Mouse (Mus musculus): Measurements from ENCODE around the gene Rpl9-ps6.
"Not testable (repeated sequence)": the region's sequence is repeated elsewhere in the genome, so short reads cannot be mapped to it uniquely, and the experiment has no call there.

Rpl9-ps6 gene

DNA sequence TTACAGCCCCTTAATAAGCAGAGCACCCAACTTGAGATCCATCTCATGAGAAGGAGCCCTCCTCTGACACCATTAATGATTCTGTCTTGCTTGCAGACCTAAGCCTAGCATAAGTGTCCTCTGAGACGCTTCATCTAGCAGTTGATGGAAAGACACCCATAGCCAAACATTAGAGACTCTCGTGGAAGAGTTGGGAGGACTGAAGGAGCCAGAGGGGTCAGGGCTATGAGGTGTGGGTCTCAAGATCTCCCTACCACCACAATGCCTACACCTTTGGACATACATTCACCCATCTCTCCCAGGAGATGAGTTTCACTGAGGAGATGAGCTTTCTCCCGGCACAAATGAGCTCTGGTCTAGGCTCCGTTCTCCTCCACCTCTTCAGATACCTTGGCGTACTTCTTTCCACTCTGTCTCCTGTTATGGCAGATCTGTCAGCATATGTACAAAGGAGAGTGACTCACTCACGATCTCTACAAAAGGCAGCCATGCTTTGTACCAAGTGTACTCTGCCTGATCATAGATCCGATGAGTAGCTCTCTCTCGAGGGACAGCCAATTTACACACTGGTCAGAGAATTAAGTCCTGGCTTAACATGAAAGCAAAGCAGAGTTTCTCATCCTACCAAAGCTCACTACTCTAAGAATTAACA lies 14.5 kb upstream of the Rpl9-ps6 start:
- DNase-seq = no peak

DNA sequence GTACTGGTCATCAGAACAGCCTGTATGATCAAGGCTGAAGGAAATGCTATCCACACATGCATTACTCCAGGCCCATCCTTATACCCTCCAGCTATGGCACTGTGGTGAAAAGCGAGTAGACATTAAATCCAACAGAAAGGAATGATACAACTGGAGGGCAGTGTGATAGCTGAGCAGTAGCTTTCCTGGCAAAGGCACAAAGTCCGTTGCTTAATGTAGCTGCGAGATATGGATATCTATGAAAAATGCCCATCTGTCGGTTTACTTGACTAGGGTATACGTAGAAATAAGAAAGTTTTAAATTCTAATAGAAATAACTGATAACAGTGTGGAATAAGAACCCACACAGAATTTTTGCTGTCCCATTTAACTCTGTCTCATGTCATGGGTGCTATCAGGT lies 13.9 kb upstream of the Rpl9-ps6 start:
- no peak for DNase-seq

DNA sequence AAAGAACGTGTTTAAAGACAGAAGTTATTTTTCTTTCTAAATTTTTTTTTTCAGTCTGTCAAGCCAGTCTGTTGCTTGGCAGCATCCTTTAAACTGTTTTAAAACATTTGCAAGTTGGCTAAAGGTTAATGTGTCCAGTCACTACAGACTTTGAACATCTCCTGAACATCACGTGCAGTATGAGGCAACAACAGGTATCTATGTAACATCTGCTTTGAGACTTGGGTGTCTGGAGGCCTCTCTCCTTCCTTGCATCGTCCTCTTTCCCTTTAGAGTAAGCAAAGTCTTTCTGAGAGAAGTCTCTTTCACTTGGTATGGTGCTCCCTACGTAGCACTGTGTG lies 10.3 kb upstream of the Rpl9-ps6 start:
- DNase-seq = peak; percentile 53 to 85

DNA sequence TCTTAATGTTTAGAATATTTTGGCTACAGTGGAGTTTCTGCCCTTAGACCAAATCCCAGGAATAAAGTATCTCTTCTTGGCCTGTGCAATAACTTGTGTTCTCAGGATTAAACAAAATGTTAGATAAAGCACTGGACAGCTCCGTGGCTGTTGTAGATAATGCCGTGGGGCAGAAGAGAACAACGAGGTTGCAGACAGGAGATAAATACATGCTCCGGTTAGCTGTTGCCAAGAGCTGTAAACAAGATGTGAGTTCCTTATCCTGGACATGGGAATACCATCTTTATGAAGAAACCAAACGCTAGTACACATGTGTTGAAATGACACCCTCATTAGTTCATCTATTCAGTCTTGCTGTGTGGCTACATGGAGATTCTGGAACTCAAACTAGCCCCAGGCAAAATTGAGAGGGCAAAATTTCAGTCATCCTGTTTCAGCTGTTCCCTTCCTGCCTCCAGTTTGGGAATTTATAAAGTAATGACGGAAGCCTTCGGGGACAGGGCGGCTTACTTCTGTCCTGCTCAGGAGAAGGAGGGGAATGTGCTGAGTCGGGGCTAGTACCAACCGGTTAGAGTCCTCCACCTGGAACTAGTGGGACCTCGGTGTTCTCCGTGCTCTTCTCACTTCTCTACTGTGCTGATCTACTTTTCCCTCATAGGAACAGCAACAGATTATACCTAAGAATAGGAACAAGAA lies 9.8 kb upstream of the Rpl9-ps6 start:
- peak; percentile 69 to 76 for DNase-seq

DNA sequence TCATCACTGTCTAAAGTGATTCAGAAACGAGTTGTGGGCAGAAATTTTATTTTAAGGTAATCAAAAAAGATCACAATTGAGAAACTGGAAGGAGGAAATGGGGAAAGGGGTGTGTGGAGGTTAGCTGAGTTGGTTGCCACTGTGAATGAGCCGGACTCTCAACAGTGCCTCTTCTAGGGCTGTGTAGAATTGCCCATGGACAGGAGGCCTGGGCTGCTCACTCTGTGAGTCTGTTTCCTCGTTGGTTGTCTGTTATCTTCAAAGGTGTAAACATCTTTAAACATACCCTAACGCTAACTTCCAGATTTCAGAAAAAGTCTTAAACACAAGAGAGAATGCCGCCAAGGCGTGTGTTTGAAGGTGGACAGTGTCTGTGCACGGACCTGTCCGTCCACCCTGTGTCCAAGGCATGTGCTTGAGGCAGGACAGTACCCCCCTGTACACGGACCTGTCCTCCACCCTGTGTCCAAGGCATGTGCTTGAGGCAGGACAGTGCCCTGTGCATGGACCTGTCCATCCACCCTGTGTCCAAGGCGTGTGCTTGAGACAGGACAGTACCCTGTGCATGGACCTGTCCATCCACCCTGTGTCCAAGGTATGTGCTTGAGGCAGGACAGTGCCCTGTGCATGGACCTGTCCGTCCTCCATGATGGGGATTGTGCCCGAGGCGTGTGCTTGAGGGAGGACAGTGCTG lies 4.3 kb upstream of the Rpl9-ps6 start:
- DNase-seq = no peak

DNA sequence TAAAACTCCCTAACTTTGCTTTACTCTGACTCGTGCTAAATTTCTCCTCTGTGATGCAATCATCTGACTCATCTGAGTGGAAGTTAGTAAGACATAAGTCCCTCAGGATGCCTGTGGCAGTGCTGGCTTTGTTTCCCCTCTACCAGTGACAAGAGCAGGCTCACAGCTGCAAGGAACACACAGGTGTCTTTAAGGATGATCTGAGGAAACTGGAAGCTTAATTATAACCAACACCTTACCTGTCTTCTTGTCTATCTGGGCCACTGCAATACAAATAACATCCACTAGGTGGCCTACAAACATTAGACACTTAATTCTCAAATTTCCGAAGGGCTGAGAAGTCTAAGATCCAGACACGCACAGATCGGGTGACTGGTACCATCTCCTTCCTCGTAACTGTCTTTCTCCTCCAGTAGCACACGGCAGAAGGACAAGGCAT lies 3.7 kb upstream of the Rpl9-ps6 start:
- DNase-seq = peak; percentile 64 to 74

DNA sequence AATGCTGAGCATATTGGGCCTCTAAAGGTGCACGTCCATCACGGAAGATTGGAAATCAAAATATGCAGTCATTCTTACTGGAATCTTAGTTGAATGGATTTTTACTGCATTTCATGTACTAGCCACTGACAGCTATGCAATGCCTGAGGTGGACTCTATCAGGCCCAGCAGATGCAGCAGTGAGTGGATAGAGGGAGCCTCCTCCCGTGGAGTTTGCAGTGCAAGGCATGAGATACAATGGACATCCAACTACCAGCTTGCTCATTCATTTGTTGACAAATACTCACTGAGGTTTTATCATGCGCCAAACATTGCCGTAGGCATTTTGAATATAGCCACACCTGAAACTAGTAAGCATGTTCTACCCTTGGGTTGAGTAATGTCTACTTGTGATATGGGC lies 947 bp upstream of the Rpl9-ps6 start:
- DNase-seq = no peak

DNA sequence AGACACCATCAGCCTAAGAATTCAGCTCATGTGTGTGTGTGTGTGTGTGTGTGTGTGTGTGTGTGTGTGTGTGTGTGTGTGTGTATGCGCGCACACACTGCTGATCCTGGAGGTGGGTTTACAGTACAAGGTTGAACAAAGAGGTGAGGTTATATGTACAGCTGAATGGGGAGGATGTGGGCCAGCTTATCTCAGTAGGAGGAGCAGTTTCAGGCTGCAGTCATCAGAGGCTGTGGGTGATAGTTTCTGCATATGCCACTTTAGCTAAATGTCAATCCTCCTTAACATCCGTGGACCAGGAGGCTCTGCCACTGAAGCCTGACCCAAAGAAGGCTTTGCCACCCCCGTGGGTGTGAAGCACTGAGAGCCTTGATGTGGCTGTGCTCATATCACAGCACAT lies 1.1 kb downstream of the Rpl9-ps6 start:
- no peak for DNase-seq

DNA sequence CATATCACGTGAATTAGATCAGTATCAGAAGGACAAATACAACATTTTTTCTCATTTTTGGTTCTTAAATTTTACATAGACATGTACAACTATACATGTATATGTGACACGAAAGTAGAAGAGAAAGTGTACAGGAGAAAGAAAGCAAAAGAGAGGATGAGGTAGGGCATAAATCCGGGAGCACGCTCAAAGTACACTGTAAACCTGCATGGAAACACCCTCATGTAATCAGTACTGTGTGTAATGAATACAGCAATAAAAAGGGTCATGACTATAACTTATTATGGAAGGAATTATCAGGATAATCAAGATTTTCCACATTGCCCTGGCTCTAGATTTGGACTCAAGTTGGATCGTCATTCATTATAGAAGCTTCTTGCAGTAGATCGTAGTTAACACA lies 3.3 kb downstream of the Rpl9-ps6 start:
- no peak for DNase-seq

DNA sequence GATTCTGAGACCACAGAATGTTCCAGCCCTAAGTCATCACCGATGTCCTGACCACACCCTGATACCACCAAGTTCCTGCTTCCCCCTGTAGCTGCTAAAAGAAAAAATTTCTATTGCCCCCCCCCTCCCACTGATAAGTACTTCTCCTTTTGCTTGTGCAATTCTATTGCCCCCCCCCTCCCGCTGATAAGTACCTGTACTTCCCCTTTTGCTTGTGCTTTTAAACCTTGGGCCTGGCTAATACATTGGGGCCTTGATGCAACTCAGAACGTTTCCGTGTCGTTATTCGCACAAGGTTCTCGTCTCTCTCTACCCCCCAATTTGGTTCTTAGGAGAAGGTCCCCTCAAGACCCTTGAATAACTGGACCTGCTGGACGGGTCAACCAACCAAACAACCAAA lies 8.7 kb downstream of the Rpl9-ps6 start:
- DNase-seq = not testable (repeated sequence)

DNA sequence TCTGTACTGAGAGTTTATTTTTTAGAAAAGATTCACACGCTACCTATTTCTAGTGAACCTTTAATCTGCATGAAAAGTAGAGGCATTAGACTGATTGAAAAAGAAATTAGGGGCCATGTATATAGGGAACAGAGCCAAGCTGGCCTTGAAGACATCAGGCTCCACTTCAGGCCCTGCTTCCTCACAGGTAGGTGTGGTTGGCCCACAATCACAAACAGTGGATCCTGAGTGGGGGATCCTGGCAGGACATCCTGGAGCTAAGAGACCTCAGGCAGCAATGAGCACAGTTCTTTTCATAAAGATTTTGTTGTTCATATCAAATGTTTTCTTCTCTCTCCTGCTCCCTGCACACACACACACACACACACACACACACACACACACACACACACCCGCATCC lies 9.6 kb downstream of the Rpl9-ps6 start:
- no peak for DNase-seq

DNA sequence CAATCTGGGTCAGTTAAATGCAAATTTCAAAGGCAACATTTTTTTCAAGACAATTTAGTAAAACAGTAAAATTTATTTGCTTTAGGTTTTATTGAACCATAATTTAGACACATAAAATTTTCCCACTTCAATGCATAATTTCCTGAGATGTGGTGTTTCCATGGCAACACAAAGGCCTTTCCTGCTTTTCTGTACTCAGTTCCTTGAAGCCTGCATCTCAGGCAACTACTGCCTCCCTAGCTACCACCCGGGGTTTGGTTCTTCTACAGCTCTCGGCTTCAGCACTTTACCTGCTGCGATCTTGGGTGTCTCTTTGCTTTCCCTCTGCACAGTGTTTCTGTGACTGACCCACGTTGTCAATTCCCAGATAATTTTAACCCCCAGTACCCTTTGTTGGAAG lies 14.1 kb downstream of the Rpl9-ps6 start:
- DNase-seq = no peak

DNA sequence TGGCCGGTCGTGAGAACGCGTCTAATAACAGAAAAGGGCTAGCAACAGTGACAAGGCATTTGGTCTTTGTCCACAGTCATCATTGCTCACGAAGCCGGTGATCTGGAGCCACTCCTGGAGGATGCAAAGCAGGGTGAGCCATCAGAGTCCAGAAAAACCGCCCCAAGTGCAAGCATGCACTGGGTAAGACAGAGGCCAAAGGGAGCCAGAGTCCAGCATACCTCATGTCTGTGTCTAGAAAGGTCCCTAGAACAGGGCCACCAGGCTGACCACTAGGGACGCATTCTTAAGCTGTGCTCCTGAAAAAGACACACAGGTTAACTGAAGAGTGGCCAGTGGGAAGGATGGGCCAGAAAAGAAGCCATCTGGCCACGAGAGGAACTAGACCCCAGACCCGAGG lies 17.4 kb downstream of the Rpl9-ps6 start:
- DNase-seq = no peak

DNA sequence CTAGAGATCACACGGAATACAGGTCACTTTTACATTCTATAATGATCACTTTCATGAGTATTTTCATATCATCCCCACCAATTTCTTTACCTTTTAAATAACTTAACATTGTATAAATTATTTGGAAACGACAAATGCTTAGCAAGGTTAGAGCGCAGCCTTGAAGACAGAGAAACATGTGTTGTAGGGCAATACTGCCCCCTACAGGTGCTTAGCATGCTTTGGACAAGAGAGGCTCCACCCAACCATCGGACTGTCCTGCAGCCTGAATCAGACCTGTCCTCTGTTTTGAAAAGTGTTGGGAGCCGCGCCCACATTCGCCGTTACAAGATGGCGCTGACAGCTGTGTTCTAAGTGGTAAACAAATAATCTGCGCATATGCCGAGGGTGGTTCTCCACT lies 24.8 kb downstream of the Rpl9-ps6 start:
- DNase-seq = peak; percentile 57 to 72

DNA sequence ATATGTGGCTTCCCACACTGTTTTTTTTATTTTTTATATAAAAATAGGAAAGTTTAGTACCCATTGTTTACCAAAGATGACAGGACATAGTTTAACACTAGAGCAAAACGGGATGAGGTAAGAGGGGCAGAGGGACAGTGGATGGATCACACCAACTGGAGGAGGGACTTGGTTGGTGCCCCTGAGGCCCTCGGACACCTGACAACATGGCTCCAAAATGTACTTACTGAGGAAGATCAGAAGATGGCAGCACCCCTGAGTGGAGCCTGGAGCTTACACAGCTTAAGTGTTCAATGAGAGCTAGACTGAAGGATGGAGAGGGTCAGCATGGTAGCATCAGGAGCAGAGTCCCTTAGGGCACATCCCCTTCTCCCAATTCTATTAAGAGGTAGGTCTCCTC lies 27.0 kb downstream of the Rpl9-ps6 start:
- DNase-seq = no peak

DNA sequence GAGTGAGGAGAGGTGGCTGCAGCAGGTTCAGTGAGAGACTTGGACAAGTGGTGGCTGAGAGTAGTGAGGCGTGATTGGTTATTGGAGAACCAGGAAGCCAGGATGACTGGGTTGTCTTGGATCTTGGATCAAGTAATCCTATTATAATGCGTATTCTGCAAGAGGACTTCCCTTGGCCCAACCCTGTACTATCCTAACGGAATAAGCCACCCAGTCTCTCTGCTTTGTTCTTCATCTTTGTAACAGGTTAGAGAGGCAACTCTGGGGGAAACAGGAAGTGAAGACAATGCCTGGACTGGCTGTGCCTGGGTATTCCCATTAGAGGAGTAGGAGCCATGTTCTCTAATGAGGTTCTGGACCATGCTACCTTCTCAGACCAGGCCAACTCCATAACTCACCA lies 40.5 kb downstream of the Rpl9-ps6 start:
- DNase-seq = no peak

DNA sequence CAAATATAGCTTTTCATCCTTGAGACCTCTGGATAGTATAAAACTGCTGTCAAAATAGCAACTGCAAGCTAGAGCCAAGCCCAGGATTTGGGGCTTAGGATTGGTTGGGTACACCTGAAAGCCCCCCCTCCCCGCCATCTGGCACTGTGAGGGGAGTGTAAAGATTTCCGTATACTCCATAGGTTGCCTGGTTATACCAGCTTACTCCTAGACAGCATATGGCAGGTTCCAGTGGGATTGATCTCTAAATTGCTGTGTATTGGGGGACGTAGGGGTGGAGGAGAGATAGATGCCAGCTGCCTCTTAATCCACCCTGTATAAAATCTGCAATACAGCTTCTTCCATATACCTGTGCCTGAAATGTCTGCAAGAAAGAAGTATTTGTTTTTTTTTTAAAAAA lies 41.7 kb downstream of the Rpl9-ps6 start:
- DNase-seq = no peak

DNA sequence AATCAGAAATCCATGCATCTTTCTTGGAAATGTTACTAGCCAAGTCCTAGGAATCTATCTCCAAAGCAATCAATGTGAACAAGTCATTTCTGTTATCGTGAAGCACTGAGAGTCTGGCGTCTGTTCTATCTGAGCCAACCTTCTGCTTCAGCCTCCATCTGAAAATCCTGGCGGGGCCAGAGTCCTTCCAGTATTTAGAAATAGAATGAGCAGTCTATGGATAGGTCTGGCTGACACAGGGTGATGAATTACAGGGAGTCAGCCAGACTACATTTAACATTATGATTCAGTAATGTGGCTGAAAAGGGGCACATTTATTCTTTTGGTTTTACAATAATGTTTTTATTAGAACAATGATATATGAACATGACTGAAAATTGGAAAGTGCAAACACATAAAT lies 47.3 kb downstream of the Rpl9-ps6 start:
- DNase-seq = no peak

DNA sequence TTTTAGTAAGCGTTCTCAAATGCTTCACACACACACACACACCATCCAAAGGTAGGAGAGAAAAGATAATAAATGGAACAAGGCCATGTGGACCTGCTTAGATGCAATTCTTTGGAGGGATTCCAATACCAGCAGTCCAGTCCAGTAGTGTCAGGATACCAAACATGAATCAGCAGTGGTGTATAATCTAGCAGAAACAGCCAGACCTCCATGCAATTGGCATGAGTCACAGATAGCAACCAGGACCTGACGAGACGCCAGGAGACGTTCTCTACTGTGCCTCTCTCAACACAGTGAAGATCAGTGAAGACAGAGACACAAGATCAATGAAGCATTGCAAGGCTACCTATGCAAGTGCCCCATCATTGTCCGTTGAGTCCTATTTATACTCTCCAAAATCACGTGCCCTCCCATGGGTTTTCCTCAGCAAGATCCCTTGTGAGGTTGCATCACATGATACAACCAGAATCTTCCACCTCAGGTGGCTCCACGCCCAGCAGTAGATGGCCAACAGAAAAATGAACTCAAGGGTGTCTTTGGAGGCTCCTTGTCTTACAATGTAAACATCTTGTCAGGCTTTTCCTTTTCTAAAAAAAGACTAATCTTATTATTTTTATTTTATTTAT lies 49.6 kb downstream of the Rpl9-ps6 start:
- DNase-seq = no peak
